In the genomic region with DNA sequence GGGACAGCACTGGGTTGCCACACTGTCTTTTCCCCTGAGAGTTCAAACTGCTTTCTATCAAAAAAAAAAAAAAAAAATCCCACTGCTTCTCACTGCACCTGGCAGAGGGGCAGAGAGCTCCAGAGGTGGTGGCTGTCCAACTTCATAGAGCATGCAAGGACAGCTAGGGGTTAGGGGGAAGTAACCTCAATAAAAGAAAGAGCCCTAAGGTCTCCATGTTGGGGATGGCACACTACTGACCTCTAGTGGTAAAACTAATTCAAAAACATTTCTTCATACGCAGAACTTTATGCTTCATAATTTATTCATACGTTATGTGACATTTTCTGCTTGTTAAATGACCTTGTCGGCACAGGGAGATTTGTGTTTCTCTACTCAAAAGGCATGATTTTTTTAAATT, we compare ENCODE assay signal across 11 mouse cellular contexts. TPM values are rescaled to one million over a fixed set of nuclear protein-coding genes. Genes with fewer than 3 reads are reported as not detected.
DNase-seq lines count a peak whose midpoint lies in the region; ATAC-seq and TF ChIP-seq lines count a peak whose summit lies in the region.
"Had no signal": no experiment of that assay in that cellular context is flagged by ENCODE, and none has a peak within 500 bp of the region (broad histone marks: within the 10 kb centered on the region; RNA-seq: fewer than 3 reads in every experiment).

No protein-coding gene starts in this region.

- no peaks in the 10 kb centered on the region for H3K9me3 ChIP-seq in forebrain, embryonic 13.5 days (replicated peaks)
- 0 out of 2 replicates have a peak, but pooled peaks cover 3% of the 10 kb centered on the region for H3K9me3 ChIP-seq in forebrain, embryonic 12.5 days
- H3K9me3 ChIP-seq: G1E; heart, embryonic 13.5 days had no signal

- H3K27ac ChIP-seq in forebrain, embryonic 13.5 days, result no peak overlapping the region
- no peak overlapping the region for H3K27ac ChIP-seq in forebrain, embryonic 12.5 days
- H3K27ac ChIP-seq in spleen, adult 2 months (ENCODE audit: insufficient read depth, low read length), result no peak overlapping the region
- H3K27ac ChIP-seq: heart, embryonic 13.5 days had no signal

- 0 out of 2 replicates have a peak, but pooled peaks have one; percentile 30 for ATAC-seq in forebrain, embryonic 13.5 days
- no peak for ATAC-seq in forebrain, embryonic 12.5 days (ENCODE audit: low FRiP score)

- no peak overlapping the region for H3K9ac ChIP-seq in forebrain, embryonic 13.5 days
- H3K9ac ChIP-seq in forebrain, embryonic 12.5 days, result no peak overlapping the region
- H3K9ac ChIP-seq: heart, embryonic 13.5 days had no signal

- no peak overlapping the region for H3K4me2 ChIP-seq in forebrain, embryonic 13.5 days
- H3K4me2 ChIP-seq in forebrain, embryonic 12.5 days, result no peak overlapping the region
- H3K4me2 ChIP-seq: heart, embryonic 13.5 days had no signal

- 29% methylated on average over 3 of the region's 3 CpGs for WGBS in forebrain, embryonic 13.5 days
- 31% methylated on average over 3 of the region's 3 CpGs for WGBS in forebrain, embryonic 12.5 days
- 10% methylated on average over 3 of the region's 3 CpGs for WGBS in spleen, adult 2 months

- no peaks in the 10 kb centered on the region for H3K4me1 ChIP-seq in forebrain, embryonic 13.5 days
- H3K4me1 ChIP-seq in forebrain, embryonic 12.5 days, result no peaks in the 10 kb centered on the region
- H3K4me1 ChIP-seq in spleen, adult 2 months (ENCODE audit: control insufficient read depth, insufficient read depth, insufficient read length), result no peaks in the 10 kb centered on the region
- H3K4me1 ChIP-seq: heart, embryonic 13.5 days had no signal

- no peak for TF ChIP-seq POLR2A in spleen, adult 2 months (IDR thresholded peaks at IDR 0.05; ENCODE audit: low read depth, low read length)

- peak in 1 of 2 experiments; percentile 45 for DNase-seq in spleen, adult 2 months (ENCODE audit: low read depth in 1 of 2, low spot score in 2 of 2)
- DNase-seq in spleen, postnatal 14 days (ENCODE audit: low spot score in 2 of 2), result no peak
- peak; percentile 78 for DNase-seq in induced T-regulatory cell, adult 2 months (ENCODE audit: low read depth)
- DNase-seq in thymus, postnatal 14 days, result peak; percentile 16
- no peak for DNase-seq in kidney, adult 18-20 months
- DNase-seq in frontal cortex, postnatal 10 days (ENCODE audit: low spot score in 2 of 2), result no peak

- peak; percentile 22; the same call in 1 of the 2 replicates for TF ChIP-seq CTCF in spleen, adult 2 months (IDR thresholded peaks at IDR 0.05; ENCODE audit: extremely low read depth, insufficient read depth, insufficient read length, insufficient replicate concordance)

- H3K36me3 ChIP-seq in forebrain, embryonic 13.5 days (ENCODE audit: poor library complexity, severe bottlenecking), result no peaks in the 10 kb centered on the region
- no peaks in the 10 kb centered on the region for H3K36me3 ChIP-seq in forebrain, embryonic 12.5 days (replicated peaks)
- no peaks in the 10 kb centered on the region for H3K36me3 ChIP-seq in spleen, adult 2 months (ENCODE audit: control insufficient read depth, insufficient read depth, low read length)
- H3K36me3 ChIP-seq: G1E; heart, embryonic 13.5 days had no signal

- no peak overlapping the region for H3K4me3 ChIP-seq in forebrain, embryonic 13.5 days
- no peak overlapping the region for H3K4me3 ChIP-seq in forebrain, embryonic 12.5 days (replicated peaks)
- H3K4me3 ChIP-seq in spleen, adult 2 months (ENCODE audit: extremely low read depth, insufficient read depth, insufficient read length), result no peak overlapping the region
- H3K4me3 ChIP-seq: heart, embryonic 13.5 days; myocyte had no signal

- H3K27me3 ChIP-seq in forebrain, embryonic 13.5 days, result no peaks in the 10 kb centered on the region
- H3K27me3 ChIP-seq in forebrain, embryonic 12.5 days, result no peaks in the 10 kb centered on the region
- H3K27me3 ChIP-seq in spleen, adult 2 months (ENCODE audit: control insufficient read depth, insufficient read depth, low read length), result no peaks in the 10 kb centered on the region
- H3K27me3 ChIP-seq: heart, embryonic 13.5 days had no signal

RNA-seq across cellular contexts. Expression of a gene that starts 7.1 kb away (rescaled TPM):
- polyA plus RNA-seq in forebrain, embryonic 13.5 days (2015; fragmentation: Nextera tagmentation; extraction: Ambion mirVana), result 198 and 200 TPM in 2 replicates
- 167 and 176 TPM in 2 replicates for polyA plus RNA-seq in forebrain, embryonic 12.5 days (2016; fragmentation: Nextera tagmentation; extraction: Ambion mirVana)
- 1.9 and 2.0 TPM in 2 replicates for polyA plus RNA-seq in spleen, adult 2 months (2012; rRNA removed)

Comparison
In these comparisons a context has a peak if more than half of its experiments do, and no peak if none do; other contexts are left out.
1. DNase-seq: peak in induced T-regulatory cell, adult 2 months (single experiment) and thymus, postnatal 14 days (single experiment); none in spleen, postnatal 14 days (0 of 2), kidney, adult 18-20 months (single experiment) and frontal cortex, postnatal 10 days (0 of 2).
2. RNA of a gene that starts 7.1 kb away (polyA plus RNA-seq): 198 to 200 TPM in forebrain, embryonic 13.5 days and 167 to 176 TPM in forebrain, embryonic 12.5 days; 1.9 to 2.0 TPM in spleen, adult 2 months; every median in the first group is over 10 times any median in the second.